Mouse (Mus musculus): ENCODE results near the gene Arfip1. TPM values are rescaled to one million over a fixed set of nuclear protein-coding genes. Genes with fewer than 3 reads are reported as not detected.
A peak's percentile ranks its signal among the peaks of the same experiment; 100 is the strongest.

Arfip1 gene
- polyA plus RNA-seq, 1 experiment from 2014 or later = 14.2 TPM

DNA sequence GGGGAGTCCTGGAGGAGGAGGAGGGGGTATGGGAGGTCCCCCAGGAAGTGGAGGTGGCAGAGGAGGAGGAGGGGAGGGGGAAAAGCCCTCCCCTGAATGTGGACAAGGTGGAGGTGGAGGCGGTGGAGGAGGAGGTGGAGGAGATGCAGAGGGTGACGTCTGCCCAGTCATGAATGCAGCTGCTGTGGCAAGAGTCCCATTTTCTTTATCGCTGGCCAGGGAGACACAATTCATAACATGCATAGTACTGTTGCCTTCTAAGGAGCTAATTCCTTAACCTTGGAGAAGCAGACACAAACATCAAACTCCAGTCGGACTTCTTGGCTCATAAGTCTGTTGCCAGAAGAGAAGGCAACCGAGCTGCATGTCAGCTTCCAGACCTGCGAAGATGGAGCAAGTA is 108.0 kb downstream of the Arfip1 start:
- no peak for ATAC-seq (ENCODE audit: low read depth)
- Histone ChIP-seq H3K4me3 (replicated peaks) (peak overlapping the region; percentile 45; the same call in 1 of the 2 replicates), H3K9ac (peak overlapping the region; percentile 72; the same call in 1 of the 2 replicates), H3K27me3 (peaks cover 32% of the 10 kb centered on the region), H3K4me2 (peak overlapping the region; percentile 97), H3K4me1 (replicated peaks) (peaks cover 99% of the 10 kb centered on the region), H3K27ac (peak overlapping the region; percentile 99), H3K9me3 (replicated peaks) (no peaks in the 10 kb centered on the region), H3K36me3 (peaks cover 56% of the 10 kb centered on the region)
- 77% methylated on average over 6 of the region's 6 CpGs for WGBS (ENCODE audit: insufficient replicate concordance)
- no peak for DNase-seq

DNA sequence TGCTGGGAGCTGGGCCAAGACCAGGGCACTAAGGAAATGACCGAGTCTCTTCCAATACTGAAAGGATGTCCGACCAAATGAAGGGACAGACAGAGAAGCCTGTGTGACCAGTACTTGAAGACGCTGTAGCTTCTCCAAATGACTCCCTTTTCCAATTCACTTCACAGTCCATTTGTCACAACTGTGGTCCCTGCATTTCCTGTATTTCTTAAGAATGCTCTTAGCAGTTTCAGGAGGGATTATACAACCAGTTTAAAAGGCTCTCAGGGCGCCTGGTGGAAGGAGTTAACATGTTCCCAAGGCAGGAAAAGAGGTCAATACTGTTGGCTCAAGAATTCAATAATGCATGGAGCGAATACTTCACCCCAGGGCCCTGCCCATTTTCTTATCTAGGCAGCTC is 109.5 kb downstream of the Arfip1 start:
- Histone ChIP-seq H3K27me3 (peaks cover 21% of the 10 kb centered on the region), H3K4me3 (replicated peaks) (peak overlapping the region; percentile 45), H3K36me3 (peaks cover 69% of the 10 kb centered on the region), H3K4me1 (replicated peaks) (peaks cover 99% of the 10 kb centered on the region), H3K4me2 (peak overlapping the region; percentile 97), H3K9ac (peak overlapping the region; percentile 72), H3K27ac (peak overlapping the region; percentile 99), H3K9me3 (replicated peaks) (no peaks in the 10 kb centered on the region)
- WGBS (ENCODE audit: insufficient replicate concordance) = 59% methylated on average over 5 of the region's 5 CpGs
- no peak for DNase-seq
- ATAC-seq (ENCODE audit: low read depth) = no peak

DNA sequence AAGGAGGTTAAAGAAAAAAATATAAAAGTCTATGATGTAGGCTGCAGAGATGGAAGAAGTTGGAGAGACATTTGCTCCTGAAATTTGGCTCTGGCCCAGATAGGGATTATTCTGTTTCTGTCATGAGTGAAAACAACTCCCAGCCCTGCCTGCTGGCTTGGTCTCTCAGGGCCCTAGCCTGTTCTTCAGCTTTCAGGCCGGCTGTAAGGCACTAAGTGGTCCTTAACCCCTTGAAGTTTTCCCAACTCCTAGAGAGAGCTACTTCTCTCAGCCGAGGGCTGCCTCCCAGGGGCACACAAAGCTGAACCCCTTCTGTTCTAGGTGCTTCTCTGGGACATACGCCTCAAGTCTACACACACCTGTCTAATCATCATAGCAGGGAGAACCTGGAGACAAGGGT is 109.9 kb downstream of the Arfip1 start:
- Histone ChIP-seq H3K4me3 (replicated peaks) (peak overlapping the region; percentile 45), H3K4me2 (peak overlapping the region; percentile 97), H3K9me3 (replicated peaks) (no peaks in the 10 kb centered on the region), H3K4me1 (replicated peaks) (peaks cover 99% of the 10 kb centered on the region), H3K36me3 (peaks cover 74% of the 10 kb centered on the region), H3K27me3 (peaks cover 17% of the 10 kb centered on the region), H3K9ac (peak overlapping the region; percentile 72), H3K27ac (peak overlapping the region; percentile 99)
- DNase-seq (no peak), ATAC-seq (ENCODE audit: low read depth) (no peak)
- 62% methylated on average over 3 of the region's 3 CpGs for WGBS (ENCODE audit: insufficient replicate concordance)

DNA sequence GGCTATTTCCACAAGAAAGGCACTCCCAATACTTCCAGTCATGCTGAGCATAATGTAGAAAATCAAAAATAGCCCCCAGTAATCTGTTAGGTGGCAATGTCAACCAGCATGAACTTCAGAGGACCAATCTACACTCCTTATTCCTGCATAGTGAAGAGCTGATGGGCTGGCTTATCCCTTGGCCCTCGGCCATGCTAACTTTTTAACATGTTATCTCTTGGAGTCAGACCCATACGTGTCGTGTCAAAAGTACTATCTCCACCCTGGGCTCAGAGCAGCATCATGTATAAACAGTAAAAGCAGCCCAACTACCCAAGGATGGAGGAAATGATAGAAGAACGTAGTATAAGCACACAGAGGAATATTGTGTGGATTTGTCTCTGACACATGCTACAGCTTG is 111.3 kb downstream of the Arfip1 start:
- H3K4me1 ChIP-seq (replicated peaks) = peaks cover 99% of the 10 kb centered on the region
- peak overlapping the region; percentile 97 for H3K4me2 ChIP-seq
- peak overlapping the region; percentile 99 for H3K27ac ChIP-seq
- peak overlapping the region; percentile 45 for H3K4me3 ChIP-seq (replicated peaks)
- ATAC-seq (ENCODE audit: low read depth) (peak; percentile 97), DNase-seq (peak; percentile 77)
- H3K27me3 ChIP-seq = peaks cover 13% of the 10 kb centered on the region
- H3K9me3 ChIP-seq (replicated peaks) = no peaks in the 10 kb centered on the region
- H3K9ac ChIP-seq = peak overlapping the region; percentile 72
- peaks cover 73% of the 10 kb centered on the region for H3K36me3 ChIP-seq
- 20% methylated on average over 4 of the region's 4 CpGs for WGBS (ENCODE audit: insufficient replicate concordance)

DNA sequence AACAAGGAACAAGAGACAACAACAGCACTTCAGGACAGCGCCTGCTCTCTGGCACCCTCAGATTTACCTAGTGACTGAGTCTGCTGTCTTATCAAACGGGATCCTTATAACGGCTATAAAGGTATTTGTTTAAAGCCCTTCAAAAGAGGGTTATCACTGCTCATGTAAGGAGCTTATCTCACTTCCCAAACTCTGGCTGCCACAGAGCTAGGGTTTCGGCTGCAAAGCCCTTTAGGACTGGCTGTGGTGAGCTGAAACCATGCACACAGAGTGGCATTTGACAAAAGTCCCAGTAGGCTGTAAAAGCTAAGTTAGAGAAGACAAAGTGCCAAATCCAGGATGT is 114.3 kb downstream of the Arfip1 start:
- peak; percentile 32 for ATAC-seq (ENCODE audit: low read depth)
- H3K4me3 ChIP-seq (replicated peaks) = peak overlapping the region; percentile 31
- DNase-seq = no peak
- H3K9me3 ChIP-seq (replicated peaks) = no peaks in the 10 kb centered on the region
- H3K4me2 ChIP-seq = peak overlapping the region; percentile 54
- H3K27me3 ChIP-seq = peaks cover 8% of the 10 kb centered on the region; the same call in 1 of the 2 replicates
- peak overlapping the region; percentile 99 for H3K27ac ChIP-seq
- 8% methylated on average over 4 of the region's 4 CpGs for WGBS (ENCODE audit: insufficient replicate concordance)
- peaks cover 72% of the 10 kb centered on the region for H3K36me3 ChIP-seq
- H3K9ac ChIP-seq = peak overlapping the region; percentile 52
- peaks cover 91% of the 10 kb centered on the region for H3K4me1 ChIP-seq (replicated peaks)

- H3K9me3 ChIP-seq (replicated peaks) = no peaks in the 10 kb centered on the region
- peak overlapping the region; percentile 52 for H3K9ac ChIP-seq
- DNase-seq (no peak), ATAC-seq (ENCODE audit: low read depth) (no peak)
- H3K27ac ChIP-seq = peak overlapping the region; percentile 99
- peaks cover 90% of the 10 kb centered on the region for H3K4me1 ChIP-seq (replicated peaks)
- peaks cover 8% of the 10 kb centered on the region; the same call in 1 of the 2 replicates for H3K27me3 ChIP-seq
- peak overlapping the region; percentile 54 for H3K4me2 ChIP-seq
- H3K36me3 ChIP-seq = peaks cover 70% of the 10 kb centered on the region
- H3K4me3 ChIP-seq (replicated peaks) = peak overlapping the region; percentile 31
- WGBS (ENCODE audit: insufficient replicate concordance) = 26% methylated on average over 10 of the region's 10 CpGs
Measured at GRCm38 (mm10) chr3:84467419-84468110, 114.9 kb downstream of the Arfip1 start.

GRCm38 (mm10) chr3:84465822-84466500 is 116.5 kb downstream of the Arfip1 start:
- peak overlapping the region; percentile 50 for H3K4me2 ChIP-seq
- DNase-seq (no peak), ATAC-seq (ENCODE audit: low read depth) (peak; percentile 42; the same call in 1 of the 2 replicates)
- WGBS (ENCODE audit: insufficient replicate concordance) = 15% methylated on average over 6 of the region's 6 CpGs
- no peaks in the 10 kb centered on the region for H3K9me3 ChIP-seq (replicated peaks)
- H3K27ac ChIP-seq = peak overlapping the region; percentile 99
- peaks cover 90% of the 10 kb centered on the region for H3K4me1 ChIP-seq (replicated peaks)
- peaks cover 8% of the 10 kb centered on the region; the same call in 1 of the 2 replicates for H3K27me3 ChIP-seq
- peaks cover 71% of the 10 kb centered on the region for H3K36me3 ChIP-seq
- H3K4me3 ChIP-seq (replicated peaks) = peak overlapping the region; percentile 3; the same call in 1 of the 2 replicates
- peak overlapping the region; percentile 56 for H3K9ac ChIP-seq

DNA sequence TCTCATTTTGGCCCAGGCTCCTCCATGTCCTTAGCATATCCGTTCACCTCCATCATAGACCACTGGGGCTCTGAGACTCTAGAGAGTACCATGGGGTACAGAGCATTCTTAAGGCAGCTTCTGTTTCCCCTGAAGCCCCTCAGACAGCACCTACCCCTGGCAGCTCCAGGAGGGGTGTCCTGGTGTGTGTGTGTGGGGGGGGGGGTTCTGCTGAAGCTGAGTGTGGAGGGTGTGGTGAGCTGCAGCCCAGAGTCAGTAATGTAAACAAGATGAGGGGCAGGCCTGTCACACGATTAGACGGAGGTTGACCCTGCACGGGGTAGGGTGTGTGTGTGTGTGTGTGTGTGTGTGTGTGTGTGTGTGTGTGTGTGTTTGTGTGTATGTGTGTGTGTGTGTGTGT is 120.7 kb downstream of the Arfip1 start:
- peak overlapping the region; percentile 71 for H3K4me2 ChIP-seq

DNA sequence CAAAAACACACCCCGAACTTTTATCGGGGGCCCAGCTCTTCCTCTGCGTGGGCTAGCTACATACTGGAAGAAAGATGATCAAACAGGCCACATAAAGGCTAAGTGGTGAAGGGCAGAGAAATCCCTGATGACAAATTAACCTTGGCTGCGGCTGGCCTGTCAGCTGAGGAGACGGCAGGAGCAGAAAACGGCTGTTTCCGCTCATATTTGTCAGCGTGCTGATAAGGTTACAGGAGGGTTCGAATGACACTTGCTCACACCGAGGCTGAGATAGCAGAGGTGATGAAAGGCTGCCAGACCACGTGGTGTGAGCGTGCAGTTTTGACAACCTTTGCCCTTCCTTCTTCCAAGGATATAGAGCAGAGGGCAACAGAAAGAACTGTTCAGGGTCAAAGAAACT is 121.5 kb downstream of the Arfip1 start:
- Histone ChIP-seq H3K36me3 (peaks cover 79% of the 10 kb centered on the region), H3K4me1 (replicated peaks) (peaks cover 89% of the 10 kb centered on the region), H3K9me3 (replicated peaks) (no peaks in the 10 kb centered on the region), H3K4me3 (replicated peaks) (peak overlapping the region; percentile 44), H3K4me2 (peak overlapping the region; percentile 71), H3K9ac (peak overlapping the region; percentile 78), H3K27me3 (0 out of 2 replicates have a peak, but pooled peaks cover 4% of the 10 kb centered on the region), H3K27ac (peak overlapping the region; percentile 99)
- peak; percentile 67 for DNase-seq
- ATAC-seq (ENCODE audit: low read depth) = peak; percentile 87
- WGBS (ENCODE audit: insufficient replicate concordance) = 1% methylated on average over 12 of the region's 12 CpGs

More for the DNA sequence above, 120.7 kb downstream of the Arfip1 start:
- WGBS (ENCODE audit: insufficient replicate concordance) = 48% methylated on average over 3 of the region's 4 CpGs
- no peaks in the 10 kb centered on the region for H3K9me3 ChIP-seq (replicated peaks)
- ATAC-seq (ENCODE audit: low read depth) (peak; percentile 70), DNase-seq (no peak)
- no peak overlapping the region for H3K4me3 ChIP-seq (replicated peaks)
- H3K27me3 ChIP-seq = 0 out of 2 replicates have a peak, but pooled peaks cover 4% of the 10 kb centered on the region
- H3K4me1 ChIP-seq (replicated peaks) = peaks cover 89% of the 10 kb centered on the region
- peaks cover 71% of the 10 kb centered on the region for H3K36me3 ChIP-seq
- H3K9ac ChIP-seq = peak overlapping the region; percentile 78
- H3K27ac ChIP-seq = peak overlapping the region; percentile 99

- 3% methylated on average over 3 of the region's 3 CpGs for WGBS (ENCODE audit: insufficient replicate concordance)
- Histone ChIP-seq H3K27ac (peak overlapping the region; percentile 99), H3K9ac (peak overlapping the region; percentile 78), H3K4me1 (replicated peaks) (peaks cover 88% of the 10 kb centered on the region), H3K27me3 (0 out of 2 replicates have a peak, but pooled peaks cover 4% of the 10 kb centered on the region), H3K9me3 (replicated peaks) (no peaks in the 10 kb centered on the region), H3K36me3 (peaks cover 79% of the 10 kb centered on the region), H3K4me2 (peak overlapping the region; percentile 71), H3K4me3 (replicated peaks) (peak overlapping the region; percentile 44)
- DNase-seq (no peak), ATAC-seq (ENCODE audit: low read depth) (no peak)
Measured at GRCm38 (mm10) chr3:84460499-84460898, 121.9 kb downstream of the Arfip1 start.

DNA sequence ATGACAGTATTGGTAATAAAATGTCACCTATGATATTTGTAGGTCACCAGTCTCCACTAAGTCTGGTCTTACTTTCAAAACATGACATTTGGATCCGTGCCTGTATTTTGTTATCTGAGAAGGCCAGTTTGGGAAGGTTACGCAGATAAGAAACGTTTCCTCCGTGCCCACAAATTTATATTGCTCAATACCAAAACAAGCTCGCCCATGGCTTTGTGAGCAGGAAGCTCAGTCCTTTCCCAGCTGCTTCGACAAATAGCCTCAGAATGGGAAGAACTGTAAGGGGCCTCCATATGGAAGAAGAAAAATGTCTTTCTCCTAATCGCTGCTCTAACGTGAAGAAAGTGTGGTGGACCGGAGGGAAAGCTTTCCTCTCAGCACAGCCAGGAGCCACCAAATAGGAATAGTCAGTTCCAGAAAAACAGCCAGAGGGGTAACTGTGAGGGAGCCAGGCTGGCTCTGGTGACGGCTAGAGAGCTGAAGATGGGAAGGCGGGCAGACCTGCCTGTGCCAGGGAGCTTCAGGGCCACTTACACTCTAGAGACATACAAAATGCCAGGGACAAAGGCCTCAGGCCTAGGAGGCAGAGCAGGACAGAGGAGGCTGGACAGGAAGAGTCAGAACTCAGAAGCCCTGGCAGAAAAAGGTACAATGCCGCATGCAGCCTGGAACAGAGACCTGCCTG is 126.5 kb downstream of the Arfip1 start:
- Histone ChIP-seq H3K4me1 (replicated peaks) (peaks cover 80% of the 10 kb centered on the region), H3K27ac (peak overlapping the region; percentile 99), H3K4me2 (peak overlapping the region; percentile 69), H3K27me3 (no peaks in the 10 kb centered on the region), H3K9ac (peak overlapping the region; percentile 80), H3K36me3 (peaks cover 85% of the 10 kb centered on the region), H3K9me3 (replicated peaks) (no peaks in the 10 kb centered on the region), H3K4me3 (replicated peaks) (peak overlapping the region; percentile 42)
- peak; percentile 80 for ATAC-seq (ENCODE audit: low read depth)
- peak; percentile 72 for DNase-seq
- 17% methylated on average over 12 of the region's 12 CpGs for WGBS (ENCODE audit: insufficient replicate concordance)

All from liver, embryonic 13.5 days (tissue).